Mouse (Mus musculus) E14TG2a.4 (cell line): Measurements from ENCODE around the gene Dhx57.

Experiments used
- H3K27me3 ChIP-seq: 2 replicates; pipeline ENCODE4 v1.6.1; 2014; ENCODE audit warnings: low read length, control low read depth; ENCODE audit not compliant: insufficient read depth
- H3K36me3 ChIP-seq: 2 replicates; pipeline ENCODE4 v1.6.1; 2014; ENCODE audit warnings: low read length, control low read depth; ENCODE audit not compliant: insufficient read depth
- H3K4me1 ChIP-seq: replicated peaks from 2 replicates; pipeline ENCODE4 v1.6.1; 2014; ENCODE audit warnings: low read depth, low read length, control low read depth
- H3K4me3 ChIP-seq: replicated peaks from 2 replicates; pipeline ENCODE4 v1.5.1; 2014; ENCODE audit warnings: mild to moderate bottlenecking, low read length
- H3K9me3 ChIP-seq: 2 replicates; pipeline ENCODE4 v1.6.1; 2014; ENCODE audit warnings: low read length, control low read depth
- CTCF ChIP-seq: conservative IDR thresholded peaks from 2 replicates; pipeline ENCODE4 v1.5.1; 2014; ENCODE audit warnings: low read length
- NANOG ChIP-seq: IDR thresholded peaks from 2 replicates; pipeline ENCODE4 v1.6.1; 2014; ENCODE audit warnings: borderline replicate concordance, low read length, mixed read lengths
- POU5F1 ChIP-seq: IDR thresholded peaks from 2 replicates; pipeline ENCODE4 v1.6.1; 2014; ENCODE audit warnings: low read length, borderline replicate concordance

Gene Dhx57

GRCm38 (mm10) chr17:80290074-80290657 lies at the start of gene Dhx57, which contains the start of gene Morn2:
TSS of gene Dhx57 (minus strand) at chr17:80290476.
TSS of gene Morn2 (plus strand) at chr17:80290203.
- Histone ChIP-seq H3K27me3 (no peaks in the 10 kb centered on the region), H3K4me1 (peaks cover 10% of the 10 kb centered on the region), H3K4me3 (peak within 1 kb of the TSS; percentile 99), H3K9me3 (no peaks in the 10 kb centered on the region), H3K36me3 (no peaks in the 10 kb centered on the region)
- no peak for TF ChIP-seq POU5F1
- no peak for TF ChIP-seq CTCF
- no peak for TF ChIP-seq NANOG

- H3K36me3 ChIP-seq: no peaks in the 10 kb centered on the region
- no peak overlapping the region for H3K4me3 ChIP-seq
- peaks cover 8% of the 10 kb centered on the region for H3K27me3 ChIP-seq
- H3K4me1 ChIP-seq: no peaks in the 10 kb centered on the region
- no peaks in the 10 kb centered on the region for H3K9me3 ChIP-seq
- TF ChIP-seq NANOG: no peak
- 0 out of 2 replicates have a peak, but pooled peaks have one; percentile 4 for TF ChIP-seq CTCF
These were observed 42.1 kb upstream of the Dhx57 start for GRCm38 (mm10) chr17:80332386-80332785.

- Histone ChIP-seq H3K4me1 (no peaks in the 10 kb centered on the region), H3K4me3 (no peak overlapping the region), H3K9me3 (no peaks in the 10 kb centered on the region), H3K36me3 (no peaks in the 10 kb centered on the region), H3K27me3 (0 out of 2 replicates have a peak, but pooled peaks cover 5% of the 10 kb centered on the region)
- no peak for TF ChIP-seq CTCF
- no peak for TF ChIP-seq POU5F1
- no peak for TF ChIP-seq NANOG
These were observed 36.2 kb upstream of the Dhx57 start for GRCm38 (mm10) chr17:80326431-80326830.

GRCm38 (mm10) chr17:80325456-80325855 lies 35.2 kb upstream of the Dhx57 start:
- Histone ChIP-seq H3K4me3 (no peak overlapping the region), H3K4me1 (no peaks in the 10 kb centered on the region), H3K27me3 (0 out of 2 replicates have a peak, but pooled peaks cover 5% of the 10 kb centered on the region), H3K36me3 (no peaks in the 10 kb centered on the region), H3K9me3 (no peaks in the 10 kb centered on the region)
- TF ChIP-seq POU5F1 (no peak), CTCF (no peak), NANOG (no peak)

GRCm38 (mm10) chr17:80324521-80324920 lies 34.2 kb upstream of the Dhx57 start:
- no peak for TF ChIP-seq CTCF
- no peak for TF ChIP-seq NANOG
- no peak for TF ChIP-seq POU5F1
- no peak overlapping the region for H3K4me3 ChIP-seq
- H3K27me3 ChIP-seq: 0 out of 2 replicates have a peak, but pooled peaks cover 5% of the 10 kb centered on the region
- no peaks in the 10 kb centered on the region for H3K9me3 ChIP-seq
- H3K4me1 ChIP-seq: no peaks in the 10 kb centered on the region
- no peaks in the 10 kb centered on the region for H3K36me3 ChIP-seq

- Histone ChIP-seq H3K4me1 (no peaks in the 10 kb centered on the region), H3K9me3 (no peaks in the 10 kb centered on the region), H3K4me3 (no peak overlapping the region), H3K27me3 (0 out of 2 replicates have a peak, but pooled peaks cover 5% of the 10 kb centered on the region), H3K36me3 (no peaks in the 10 kb centered on the region)
- no peak for TF ChIP-seq CTCF
- no peak for TF ChIP-seq NANOG
- TF ChIP-seq POU5F1: no peak
These were observed 33.4 kb upstream of the Dhx57 start for GRCm38 (mm10) chr17:80323658-80324057.

GRCm38 (mm10) chr17:80323015-80323414 lies 32.7 kb upstream of the Dhx57 start:
- Histone ChIP-seq H3K36me3 (no peaks in the 10 kb centered on the region), H3K9me3 (no peaks in the 10 kb centered on the region), H3K27me3 (0 out of 2 replicates have a peak, but pooled peaks cover 5% of the 10 kb centered on the region), H3K4me1 (no peaks in the 10 kb centered on the region; the same call in 1 of the 2 replicates), H3K4me3 (no peak overlapping the region)
- TF ChIP-seq POU5F1 (no peak), NANOG (no peak), CTCF (no peak)

GRCm38 (mm10) chr17:80322228-80322627 lies 32.0 kb upstream of the Dhx57 start:
- TF ChIP-seq NANOG (no peak), POU5F1 (no peak)
- Histone ChIP-seq H3K9me3 (no peaks in the 10 kb centered on the region), H3K4me3 (no peak overlapping the region), H3K36me3 (no peaks in the 10 kb centered on the region), H3K4me1 (no peaks in the 10 kb centered on the region; the same call in 1 of the 2 replicates), H3K27me3 (0 out of 2 replicates have a peak, but pooled peaks cover 5% of the 10 kb centered on the region)

GRCm38 (mm10) chr17:80312405-80312804 lies 22.1 kb upstream of the Dhx57 start:
- H3K4me1 ChIP-seq: no peaks in the 10 kb centered on the region
- peaks cover 15% of the 10 kb centered on the region for H3K9me3 ChIP-seq
- no peak overlapping the region for H3K4me3 ChIP-seq
- H3K36me3 ChIP-seq: no peaks in the 10 kb centered on the region
- no peak for TF ChIP-seq POU5F1
- TF ChIP-seq NANOG: no peak
- TF ChIP-seq CTCF: no peak
- H3K27me3 ChIP-seq: no peaks in the 10 kb centered on the region
